Mouse (Mus musculus) adrenal gland, adult 2 months (tissue): ENCODE measurements around the gene Eif4g1. TPM values are rescaled to one million over a fixed set of nuclear protein-coding genes. Genes with fewer than 3 reads are reported as not detected.

Experiments used
- DNase-seq: peaks from one replicate; pipeline ENCODE4 v3.0.0; 2021
- polyA plus RNA-seq: library from polyadenylated mRNA; depleted of rRNA; stranded (reverse); fragments of >200 nt; gene quantifications from 2 replicates; pipeline ENCODE4 v1.2.3, GENCODE M21; 2012
- total RNA-seq, 2 experiments: library from RNA; stranded (reverse); gene quantifications; 2 replicates each; pipeline ENCODE4 v1.2.3; 2021

The Eif4g1 gene
- total and polyA plus RNA-seq, 3 experiments, result 368 to 565 (median 454) TPM

DNA sequence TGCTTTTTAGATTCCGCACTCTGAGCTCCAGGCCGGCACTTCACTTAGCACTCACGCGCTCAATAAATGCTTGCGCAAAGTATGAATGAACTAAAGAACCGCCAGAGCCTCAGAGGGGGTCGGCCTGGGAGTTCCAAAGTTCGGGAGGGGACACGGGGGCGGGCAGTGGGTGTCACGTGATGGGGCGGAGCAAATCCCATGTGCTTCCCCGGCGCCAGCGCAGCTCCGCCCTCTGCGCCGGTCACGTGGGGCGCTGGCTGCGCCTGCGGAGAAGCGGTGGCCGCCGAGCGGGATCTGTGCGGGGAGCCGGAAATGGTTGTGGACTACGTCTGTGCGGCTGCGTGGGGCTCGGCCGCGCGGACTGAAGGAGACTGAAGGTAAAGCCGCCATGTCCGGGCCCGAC lies 4.4 kb downstream of the Eif4g1 start:
- DNase-seq, result peak; percentile 98

DNA sequence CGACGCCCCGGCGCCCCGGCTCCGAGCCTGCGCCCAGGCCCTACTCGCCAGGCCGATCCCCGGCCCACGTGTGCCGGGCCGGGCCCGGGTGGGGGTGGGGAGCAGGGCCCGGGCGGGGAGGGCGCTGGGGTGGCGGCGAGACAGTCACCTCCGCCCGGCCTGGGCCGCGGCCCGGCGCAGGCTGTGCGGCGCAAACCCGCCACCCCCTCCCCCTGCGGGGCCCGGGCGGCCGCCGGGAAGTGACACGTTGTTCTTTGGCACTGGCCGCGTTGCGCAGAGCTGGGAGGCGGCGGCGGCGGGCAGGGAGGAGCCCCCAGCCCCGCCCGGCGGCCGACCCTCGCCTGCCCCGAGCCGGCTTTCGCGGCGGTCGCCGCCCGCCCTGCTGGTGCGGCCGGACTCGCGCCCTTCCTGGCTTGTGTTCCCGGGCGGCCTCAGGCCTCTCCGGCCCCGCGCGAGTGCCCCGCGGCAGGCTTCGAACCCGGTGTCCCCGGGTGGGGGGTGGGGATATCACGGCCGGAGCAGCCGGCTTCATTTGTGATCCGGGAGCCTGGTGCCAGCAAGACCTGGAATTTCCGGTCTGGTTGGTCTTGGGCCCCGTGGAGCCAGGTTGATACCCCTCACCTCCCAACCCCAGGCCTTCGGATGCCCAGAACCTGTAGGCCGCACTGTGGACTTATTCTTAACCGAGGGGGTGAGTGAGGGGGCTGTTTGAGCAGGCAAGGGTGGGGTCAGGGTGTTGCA lies 5.0 kb downstream of the Eif4g1 start:
- DNase-seq, result peak; percentile 80

DNA sequence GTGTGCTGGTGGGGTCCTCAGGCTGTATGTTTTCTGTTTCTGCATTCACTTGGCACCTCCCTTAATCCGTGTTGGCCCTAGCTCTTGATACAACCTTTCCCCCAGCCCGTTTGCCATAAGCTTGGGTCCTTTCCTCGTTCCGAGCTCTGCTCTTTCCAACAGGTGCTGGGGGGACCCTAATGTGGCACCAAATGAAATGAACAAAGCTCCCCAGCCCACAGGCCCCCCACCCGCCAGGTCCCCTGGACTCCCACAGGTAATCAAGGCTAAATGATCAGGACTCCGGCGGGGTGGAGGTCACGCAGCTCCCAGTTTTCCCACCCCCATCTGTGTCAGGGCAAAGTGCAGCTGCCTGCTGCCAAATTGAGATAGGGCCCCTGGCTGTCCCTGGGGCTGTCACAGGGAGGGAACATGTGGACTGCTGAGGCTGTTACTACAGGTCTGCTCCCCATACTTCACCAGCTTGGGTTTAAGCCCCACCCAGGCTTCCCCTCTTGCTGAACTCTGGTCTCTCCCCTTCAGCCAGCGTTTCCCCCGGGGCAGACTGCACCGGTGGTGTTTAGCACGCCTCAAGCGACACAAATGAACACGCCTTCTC lies 5.7 kb downstream of the Eif4g1 start:
- peak; percentile 76 for DNase-seq

DNA sequence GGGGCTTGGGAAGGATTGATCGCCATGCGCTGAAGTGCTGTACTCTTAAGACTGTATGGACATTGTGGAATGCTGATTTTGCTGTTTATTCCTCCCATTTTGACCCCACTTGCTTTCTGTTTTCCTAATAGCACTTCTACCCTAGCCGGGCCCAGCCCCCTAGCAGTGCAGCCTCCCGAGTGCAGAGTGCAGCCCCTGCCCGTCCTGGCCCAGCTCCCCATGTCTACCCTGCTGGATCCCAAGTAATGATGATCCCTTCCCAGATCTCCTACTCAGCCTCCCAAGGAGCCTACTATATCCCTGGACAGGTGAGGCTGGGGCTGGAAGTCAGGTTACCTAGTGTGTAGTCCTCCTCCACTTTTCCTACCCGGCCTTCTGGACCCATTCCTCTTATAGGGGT lies 7.1 kb downstream of the Eif4g1 start:
- DNase-seq, result no peak

DNA sequence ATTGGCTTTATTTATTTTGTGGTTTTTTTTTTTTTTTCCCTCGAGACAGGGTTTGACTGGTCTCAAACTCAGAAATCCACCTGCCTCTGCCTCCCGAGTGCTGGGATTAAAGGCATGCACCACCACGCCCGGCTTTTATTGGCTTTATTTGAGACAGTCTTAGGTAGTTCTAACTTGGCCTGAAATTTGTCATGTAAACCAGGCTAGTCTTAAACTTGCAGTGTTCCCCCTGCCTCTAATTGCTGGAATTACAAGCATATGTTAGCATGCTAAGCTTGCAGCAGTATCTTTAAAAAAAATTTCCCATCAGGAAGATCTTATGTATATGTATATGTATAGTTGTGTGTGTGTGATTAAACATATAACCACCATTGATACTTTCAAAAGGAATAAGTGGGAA lies 8.6 kb downstream of the Eif4g1 start:
- no peak for DNase-seq

DNA sequence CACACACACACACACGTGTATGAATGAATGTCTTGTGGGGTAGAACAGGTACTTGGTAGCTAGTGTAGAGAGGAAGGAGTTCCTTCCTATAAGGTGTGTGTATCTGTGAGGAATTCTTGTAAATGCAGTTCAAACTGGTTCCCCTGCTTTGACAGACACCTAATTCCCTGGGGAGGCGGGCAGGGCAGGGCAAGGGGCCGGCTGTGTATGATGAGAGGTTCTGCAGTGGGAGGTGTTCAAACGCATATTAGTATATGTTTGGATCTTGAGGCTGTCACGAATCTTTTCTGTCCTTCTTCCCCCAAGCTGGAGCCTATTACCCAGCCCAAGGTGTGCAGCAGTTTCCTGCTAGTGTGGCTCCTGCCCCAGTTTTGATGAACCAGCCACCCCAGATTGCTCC lies 9.3 kb downstream of the Eif4g1 start:
- DNase-seq, result no peak

DNA sequence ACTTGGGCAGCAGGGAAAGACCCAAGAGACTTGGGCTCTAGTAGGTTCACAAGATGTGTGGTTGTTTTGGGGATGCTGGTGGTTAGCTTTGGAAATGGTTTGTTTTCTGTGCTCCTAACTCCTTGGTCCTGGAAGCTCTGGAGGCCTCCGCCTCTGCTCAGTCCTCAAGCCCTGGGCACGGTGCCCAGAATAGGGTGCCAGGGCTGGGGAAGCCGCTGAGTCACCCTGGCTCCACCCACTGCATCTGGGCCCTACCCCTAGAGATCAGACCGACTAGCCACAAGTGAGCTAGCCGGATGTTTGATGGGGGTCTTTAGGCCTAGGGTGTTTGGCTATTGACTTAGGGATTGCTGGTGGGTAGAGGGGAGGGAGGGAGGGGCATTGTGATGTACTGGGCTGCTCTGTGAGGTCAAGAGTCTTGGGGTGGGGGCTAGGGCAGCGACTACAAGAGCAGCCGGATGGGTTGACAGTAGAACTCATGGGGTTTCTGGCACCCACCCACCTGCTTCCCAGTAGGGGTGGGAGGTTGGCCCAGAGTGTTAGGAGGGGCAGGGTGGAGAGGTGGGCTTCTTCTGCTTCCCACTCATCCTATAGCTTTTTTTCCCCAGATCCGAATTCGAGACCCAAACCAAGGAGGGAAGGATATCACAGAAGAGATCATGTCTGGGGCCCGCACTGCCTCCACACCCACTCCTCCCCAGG lies 10.0 kb downstream of the Eif4g1 start:
- DNase-seq, result peak; percentile 97

DNA sequence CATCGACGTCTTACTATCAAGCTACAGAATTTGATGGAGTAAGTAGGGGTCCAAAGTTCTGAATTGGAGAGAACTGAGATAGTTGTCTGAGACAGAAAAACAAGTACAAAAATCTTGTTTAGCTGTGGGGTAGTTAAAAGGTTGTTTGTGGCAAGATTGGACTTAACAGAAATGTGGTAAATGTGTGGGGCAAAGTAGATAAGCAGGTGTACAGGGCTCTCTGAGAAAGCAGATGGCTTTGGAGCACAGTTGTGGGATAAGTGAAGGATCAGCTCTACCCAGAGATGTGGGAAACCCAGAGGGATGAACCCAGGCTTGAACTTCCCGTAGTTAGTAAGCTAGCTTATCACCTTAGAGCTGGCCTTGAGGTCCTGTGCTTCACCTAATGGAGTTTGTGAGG lies 22.7 kb downstream of the Eif4g1 start:
- DNase-seq, result no peak

DNA sequence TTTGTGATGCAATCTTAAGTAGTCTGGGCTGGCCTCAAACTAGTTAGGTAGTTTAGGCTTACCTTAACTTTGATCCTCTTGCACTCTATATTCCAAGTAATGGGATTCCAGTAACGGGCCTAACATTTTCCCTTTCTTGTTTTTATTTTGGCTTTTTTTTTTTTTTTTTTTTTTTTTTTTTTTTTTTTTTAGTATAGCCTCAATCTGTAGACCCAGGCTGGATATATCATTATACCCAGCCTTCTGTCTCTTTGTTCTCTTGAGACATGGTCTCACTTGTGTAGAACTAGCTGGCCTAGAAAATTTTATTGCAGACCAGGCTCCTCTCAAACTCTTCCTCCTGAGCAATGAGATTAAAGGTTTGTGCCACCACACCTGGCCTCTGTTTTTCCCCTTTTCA lies 23.5 kb downstream of the Eif4g1 start:
- DNase-seq, result no peak

DNA sequence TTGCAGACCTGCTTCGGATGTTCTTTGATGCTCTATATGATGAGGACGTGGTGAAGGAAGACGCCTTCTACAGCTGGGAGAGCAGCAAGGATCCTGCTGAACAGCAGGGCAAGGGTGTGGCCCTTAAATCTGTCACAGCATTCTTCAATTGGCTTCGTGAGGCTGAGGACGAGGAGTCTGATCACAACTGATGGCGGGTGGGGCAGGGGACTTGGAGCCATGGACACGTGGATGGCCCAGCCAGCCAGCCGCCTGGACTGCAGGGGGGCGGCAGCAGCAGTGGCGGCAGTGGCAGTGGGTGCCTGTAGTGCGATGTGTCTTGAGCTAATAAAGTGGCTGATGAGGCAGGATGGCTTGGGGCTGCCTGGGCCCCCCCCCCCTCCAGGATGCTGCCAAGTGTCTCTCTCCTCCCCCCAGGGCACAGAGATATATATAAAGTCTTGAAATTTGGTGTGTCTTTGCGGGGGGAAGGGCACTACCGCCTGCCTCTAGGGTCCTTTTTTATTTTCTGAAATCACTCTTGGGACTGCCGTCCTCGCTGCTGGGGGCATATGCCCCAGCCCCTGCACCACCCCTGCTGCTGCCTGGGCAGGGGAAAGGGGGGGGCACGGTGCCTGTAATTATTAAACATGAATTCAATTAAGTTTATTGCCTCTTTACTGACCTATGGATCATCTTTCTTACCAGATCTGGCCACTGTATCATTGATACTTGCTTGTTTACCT lies 24.3 kb downstream of the Eif4g1 start:
- DNase-seq, result no peak

DNA sequence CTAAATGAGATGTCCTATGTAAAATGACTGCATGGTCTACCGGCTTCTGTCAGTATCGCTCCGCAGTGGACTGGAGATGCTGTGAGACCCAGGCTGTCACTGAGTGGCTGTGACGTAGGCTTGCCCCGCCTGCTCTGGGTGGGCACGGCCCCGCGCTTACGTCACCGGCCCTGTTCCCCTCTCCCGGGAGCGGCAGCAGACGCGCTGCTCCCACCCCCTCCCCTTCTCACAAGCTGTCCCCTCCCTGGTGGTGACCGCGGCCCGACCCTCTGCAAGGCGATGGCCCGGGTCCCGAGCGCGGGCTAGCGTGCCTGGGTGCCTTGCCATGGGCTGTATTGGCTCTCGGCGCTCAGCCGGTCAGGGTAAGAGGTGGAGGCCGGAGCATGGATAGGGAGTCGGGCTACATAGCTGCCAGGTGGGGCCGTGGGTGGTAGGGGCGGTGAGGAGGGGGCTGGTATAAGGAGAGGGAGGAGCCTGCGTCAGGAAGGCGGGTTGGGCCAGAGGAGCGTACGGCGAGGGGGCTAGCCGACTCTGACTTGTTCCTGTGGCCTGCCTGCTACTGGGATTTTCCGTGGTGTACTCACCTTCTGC lies 25.1 kb downstream of the Eif4g1 start, which contains the start of gene Fam131a:
Gene Fam131a, plus strand, starts transcription at position 131 of the 591 bp plus-strand sequence.
- peak; percentile 94 for DNase-seq

DNA sequence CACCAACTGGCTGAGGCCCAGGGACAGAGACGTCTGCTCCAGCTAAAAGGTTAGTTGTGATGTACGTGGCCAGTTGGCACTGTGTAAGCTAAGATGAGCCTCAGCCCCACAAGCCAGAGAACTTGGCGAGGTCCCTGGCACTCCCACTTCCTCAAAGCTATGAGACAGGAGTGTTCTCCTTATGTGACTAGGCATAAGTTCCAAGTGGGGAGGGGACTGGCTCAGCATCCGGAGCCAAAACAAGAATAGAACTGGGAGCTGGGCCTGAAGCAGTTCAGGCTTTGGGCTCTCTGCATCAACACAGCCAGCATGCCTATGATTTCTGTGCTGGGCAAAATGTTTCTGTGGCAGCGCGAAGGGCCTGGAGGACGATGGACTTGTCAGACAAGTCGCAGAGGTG lies 26.7 kb downstream of the Eif4g1 start:
- DNase-seq, result no peak

DNA sequence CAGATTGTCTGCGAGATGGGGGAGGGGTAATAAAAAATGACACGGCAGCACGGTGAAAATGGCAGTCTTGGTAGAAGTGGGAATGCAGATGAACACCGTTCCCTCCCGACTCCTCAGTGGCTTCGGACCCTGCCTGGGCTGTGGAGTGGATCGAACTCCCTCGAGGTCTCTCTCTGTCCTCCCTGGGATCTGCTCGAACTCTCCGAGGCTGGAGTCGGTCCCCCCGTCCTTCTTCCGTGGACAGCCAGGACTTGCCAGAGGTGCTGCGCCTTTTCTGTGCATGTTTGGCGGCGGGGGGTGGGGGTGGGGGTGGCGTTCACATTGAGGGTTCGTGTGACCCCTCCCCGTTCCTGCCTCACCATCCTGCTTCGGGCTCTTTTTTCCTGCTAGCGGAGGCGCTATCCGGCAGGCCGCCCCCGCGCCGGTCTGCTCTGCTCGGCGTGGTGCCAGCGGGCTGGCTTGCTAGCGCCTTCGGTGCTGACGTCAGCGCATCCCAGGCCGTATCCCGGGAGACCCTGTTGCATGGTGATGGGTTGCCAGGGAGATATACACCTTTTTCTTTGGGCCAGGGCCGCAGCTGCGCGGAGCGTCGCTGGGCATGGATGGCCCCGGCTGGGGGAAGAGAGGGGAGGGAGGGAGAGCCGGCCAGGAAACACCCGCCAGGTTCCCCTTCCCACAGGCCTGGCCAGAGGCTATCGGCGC lies 27.7 kb downstream of the Eif4g1 start:
- peak; percentile 90 for DNase-seq

DNA sequence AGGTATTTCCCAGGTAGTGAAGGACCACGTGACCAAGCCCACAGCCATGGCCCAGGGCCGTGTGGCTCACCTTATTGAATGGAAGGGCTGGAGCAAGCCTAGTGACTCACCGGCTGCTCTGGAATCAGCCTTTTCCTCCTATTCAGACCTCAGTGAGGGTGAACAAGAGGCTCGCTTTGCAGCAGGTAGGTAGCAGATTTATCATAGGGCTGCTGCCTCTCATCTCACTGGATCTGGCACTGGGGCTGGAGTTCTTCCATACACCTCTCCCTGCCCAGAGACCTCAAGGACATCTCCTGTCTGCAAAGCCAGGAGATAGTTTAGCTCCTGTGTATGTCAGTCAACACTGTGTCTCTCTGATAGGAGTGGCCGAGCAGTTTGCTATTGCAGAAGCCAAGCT lies 31.2 kb downstream of the Eif4g1 start:
- no peak for DNase-seq

DNA sequence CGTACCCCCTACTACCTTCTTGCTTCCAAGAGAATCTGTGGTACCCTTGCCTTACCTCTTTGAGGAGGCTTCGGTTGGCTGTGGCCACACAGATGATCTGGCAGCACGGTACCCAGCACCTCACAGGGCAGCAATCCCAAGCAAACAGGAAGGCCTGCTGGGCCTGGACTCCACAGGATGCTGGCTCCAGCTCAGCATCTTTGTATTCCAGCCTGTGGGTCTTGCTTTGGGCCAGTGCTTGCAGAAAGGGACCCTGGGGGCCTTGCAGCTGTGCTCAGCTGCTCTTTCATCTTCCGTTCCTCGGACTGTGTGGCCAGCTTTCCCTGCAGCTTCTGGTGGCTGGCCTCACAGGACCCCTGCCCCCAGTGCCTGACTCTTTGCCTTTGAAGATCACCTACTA lies 31.9 kb downstream of the Eif4g1 start:
- no peak for DNase-seq

DNA sequence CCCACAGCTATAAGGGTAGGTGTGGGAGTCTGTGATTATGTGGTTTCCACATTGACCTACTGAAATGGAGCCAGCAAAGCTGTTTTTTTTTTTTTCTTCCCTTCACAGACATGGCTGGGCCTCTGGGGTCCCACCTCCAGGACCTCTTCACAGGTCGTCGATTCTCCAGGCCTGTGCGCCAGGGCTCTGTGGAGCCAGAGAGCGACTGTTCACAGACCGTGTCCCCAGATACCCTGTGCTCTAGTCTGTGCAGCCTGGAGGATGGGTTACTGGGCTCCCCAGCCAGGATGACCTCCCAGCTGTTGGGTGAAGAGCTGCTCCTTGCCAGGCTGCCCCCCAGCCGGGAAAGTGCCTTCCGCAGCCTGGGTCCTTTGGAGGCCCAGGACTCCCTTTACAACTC lies 33.2 kb downstream of the Eif4g1 start:
- DNase-seq, result no peak

DNA sequence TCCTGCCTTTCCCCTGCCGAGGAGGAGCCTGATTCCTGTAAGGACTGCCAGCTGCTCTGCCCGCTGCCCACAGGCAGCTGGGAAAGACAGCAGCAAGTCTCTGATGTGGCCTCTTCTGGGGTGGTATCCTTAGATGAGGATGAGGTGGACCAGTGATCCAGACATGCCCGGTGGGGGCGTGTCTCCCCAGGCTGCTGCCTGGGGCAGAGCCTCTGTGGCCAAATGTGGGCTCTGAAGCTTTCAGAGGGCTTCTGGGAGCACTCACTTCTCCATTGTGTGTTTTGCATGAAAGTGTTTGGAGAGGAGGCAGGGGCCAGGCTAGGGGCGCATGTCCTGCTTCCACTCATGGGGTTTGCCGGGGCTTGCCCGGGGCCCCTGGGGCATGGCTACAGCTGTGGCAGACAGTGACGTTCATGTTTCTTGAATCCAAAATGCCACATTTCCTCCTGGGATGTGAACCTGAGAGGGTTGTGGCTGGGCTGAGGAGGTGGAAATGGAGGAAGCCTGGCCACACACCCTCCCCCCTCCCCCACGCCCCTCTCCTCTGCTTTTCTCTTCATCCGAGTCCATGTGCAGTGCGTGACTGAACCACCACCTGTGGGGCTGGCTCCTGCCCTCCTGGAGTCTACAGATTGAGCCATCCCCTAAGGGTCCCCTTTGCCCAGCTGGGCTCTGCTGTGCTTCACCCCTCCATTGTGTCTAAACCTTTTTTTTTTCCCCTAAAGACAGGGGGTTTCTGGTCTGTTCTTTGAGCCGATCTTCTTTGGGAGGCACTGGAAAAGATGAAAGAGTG lies 33.8 kb downstream of the Eif4g1 start:
- DNase-seq, result no peak

DNA sequence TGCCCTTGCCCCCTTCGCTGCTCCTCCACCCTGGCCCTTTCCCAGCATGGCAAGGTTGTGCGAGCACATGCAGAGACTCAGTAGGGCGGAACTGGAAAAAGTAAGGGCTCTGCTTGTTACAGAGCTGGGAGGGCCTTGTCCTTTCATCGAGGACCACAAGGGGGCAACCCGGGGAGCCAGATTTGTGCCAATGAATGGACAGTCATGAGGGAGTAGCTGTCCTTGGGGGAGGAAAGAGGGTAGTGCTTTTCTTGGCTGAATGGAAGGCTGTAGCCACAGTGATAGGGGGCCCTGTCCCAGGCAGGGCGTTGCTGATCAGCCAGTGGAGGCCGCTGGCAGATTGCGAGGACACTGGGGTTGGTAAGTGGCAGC lies 34.4 kb downstream of the Eif4g1 start:
- DNase-seq, result peak; percentile 92

DNA sequence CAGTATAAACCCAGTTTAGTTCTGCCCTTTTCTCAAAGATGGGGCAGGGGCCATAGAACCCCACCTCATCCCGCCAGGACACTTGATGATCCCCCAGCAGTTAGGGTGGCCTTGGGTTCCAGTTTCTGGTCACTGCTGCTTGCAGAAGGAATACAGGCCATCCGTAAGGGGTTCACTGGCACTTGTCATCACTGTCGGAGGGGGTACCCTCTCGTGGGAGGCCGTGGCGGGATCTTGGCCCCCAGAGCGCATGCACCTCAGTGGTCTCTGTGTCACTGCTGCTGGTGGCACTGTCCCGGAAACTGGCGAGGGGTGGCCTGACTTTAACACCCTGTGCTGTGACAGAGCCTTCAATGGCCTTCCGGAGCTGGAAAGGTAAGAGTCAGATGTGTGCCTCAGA lies 35.0 kb downstream of the Eif4g1 start:
- no peak for DNase-seq

DNA sequence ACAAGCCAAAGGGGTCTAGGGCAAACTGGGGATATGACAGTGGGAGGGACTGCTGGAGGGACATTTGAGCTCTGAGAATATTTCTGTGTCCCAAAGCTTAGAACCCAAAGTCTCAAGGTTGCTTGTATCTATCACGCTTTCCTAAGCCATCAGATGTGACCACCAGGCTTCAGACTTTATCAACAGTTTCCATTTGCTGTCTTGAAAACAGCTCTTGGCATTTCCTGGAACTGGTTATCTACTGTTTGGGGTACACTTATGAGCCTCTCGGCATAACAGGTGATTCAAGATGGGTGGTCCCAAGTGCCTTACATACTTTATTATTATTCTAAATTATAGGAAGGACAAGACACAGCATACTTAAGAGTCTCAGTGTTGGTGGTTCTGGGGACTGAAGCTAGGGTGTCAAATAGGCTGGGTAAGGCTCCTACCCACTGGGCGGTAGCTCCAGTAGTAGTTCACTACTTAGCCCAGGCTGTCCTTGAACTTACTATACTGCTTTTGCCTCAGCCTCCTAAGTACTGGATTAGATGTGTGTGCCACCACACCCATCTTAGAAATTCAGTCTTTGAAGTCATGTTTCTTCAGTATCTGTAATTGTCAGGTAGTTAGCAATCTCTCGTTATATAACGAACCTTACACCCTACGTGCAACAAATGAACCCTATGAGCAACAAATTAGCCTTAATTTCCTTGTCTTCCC lies 35.7 kb downstream of the Eif4g1 start:
- DNase-seq, result no peak
